Mouse (Mus musculus) intestine, embryonic 16.5 days (tissue): ENCODE measurements at regions not wholly inside any gene's neighbourhood (a gene's known extent, or its start where the extent isn't known, plus 50 kb on each side); places are given as distances from the start of the nearest gene placed in this dataset.

Experiments used
- ATAC-seq: fragments of 200-750 bp; cut with Nextera tagmentation; 2 replicates; pipeline ENCODE4 v1.8.0; 2017; ENCODE audit warnings: moderate TSS enrichment, moderate library complexity
- H3K27ac ChIP-seq: fragments of 300-500 bp; sonication (generic); 2 replicates; pipeline ENCODE4 v1.5.1; 2014; ENCODE audit warnings: mild to moderate bottlenecking, low read length
- H3K27me3 ChIP-seq: fragments of 300-500 bp; sonication (generic); replicated peaks from 2 replicates; pipeline ENCODE4 v1.6.1; 2014; ENCODE audit warnings: low read length, control low read depth, mixed read lengths; ENCODE audit not compliant: control insufficient read depth, insufficient read depth
- H3K36me3 ChIP-seq: fragments of 300-500 bp; sonication (generic); 2 replicates; pipeline ENCODE4 v1.6.1; 2014; ENCODE audit warnings: low read length, control low read depth; ENCODE audit not compliant: control insufficient read depth, insufficient read depth
- H3K4me1 ChIP-seq: fragments of 300-500 bp; sonication (generic); 2 replicates; pipeline ENCODE4 v1.6.1; 2014; ENCODE audit warnings: low read length, control low read depth, mixed read lengths; ENCODE audit not compliant: control insufficient read depth, insufficient read depth
- H3K4me2 ChIP-seq: fragments of 300-500 bp; sonication (generic); 2 replicates; pipeline ENCODE4 v1.6.1; 2014; ENCODE audit warnings: low read depth, low read length, control low read depth
- H3K4me3 ChIP-seq: fragments of 300-500 bp; sonication (generic); 2 replicates; pipeline ENCODE4 v1.5.1; 2014; ENCODE audit warnings: mild to moderate bottlenecking, low read length
- H3K9ac ChIP-seq: fragments of 300-500 bp; sonication (generic); 2 replicates; pipeline ENCODE4 v1.6.1; 2014; ENCODE audit warnings: low read depth, low read length
- H3K9me3 ChIP-seq: fragments of 300-500 bp; sonication (generic); 2 replicates; pipeline ENCODE4 v1.6.1; 2016; ENCODE audit warnings: low read length, control low read depth; ENCODE audit not compliant: control insufficient read depth
- WGBS: fragments of 180-500 bp; shearing (Covaris S2); extraction: QIAGEN DNeasy Blood & Tissue Kit; methylation state at CpG from one replicate; pipeline ENCODE4 v1.1.7; 2014; 5-methylcytosine and 5-hydroxymethylcytosine counted together

- no peak for ATAC-seq
- no peak overlapping the region for H3K9ac ChIP-seq
Observed at GRCm38 (mm10) chr2:106561571-106562090, 131.4 kb upstream of the Mpped2 start.

DNA sequence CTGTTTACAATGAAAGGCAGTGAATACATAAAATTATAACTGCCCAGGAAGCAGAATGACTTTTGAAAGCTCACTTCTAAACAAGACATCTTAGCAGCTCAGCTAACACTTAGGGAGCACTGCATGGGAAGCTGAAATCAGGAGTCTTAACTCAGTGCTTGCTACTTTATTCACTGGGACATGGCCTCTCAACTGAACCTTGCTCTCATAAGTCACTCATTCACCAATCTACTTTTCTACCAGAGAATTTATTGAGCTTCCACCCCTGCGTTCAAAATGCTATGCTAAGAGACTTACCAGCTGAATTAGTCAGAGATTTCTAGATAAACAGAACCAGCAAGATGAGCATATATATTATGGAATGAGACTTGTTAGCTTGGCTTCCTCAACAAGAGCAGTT, 122.8 kb upstream of the Mpped2 start:
- peak; percentile 77 for ATAC-seq
- no peak overlapping the region for H3K9ac ChIP-seq
- no peak overlapping the region for H3K4me2 ChIP-seq
- no peaks in the 10 kb centered on the region for H3K9me3 ChIP-seq
- H3K4me1 ChIP-seq = no peaks in the 10 kb centered on the region
- 49% methylated on average over 1 of the region's 1 CpGs for WGBS
- H3K36me3 ChIP-seq = no peaks in the 10 kb centered on the region
- no peak overlapping the region for H3K4me3 ChIP-seq
- no peaks in the 10 kb centered on the region for H3K27me3 ChIP-seq
- no peak overlapping the region for H3K27ac ChIP-seq

More at GRCm38 (mm10) chr2:106561571-106562090, 131.4 kb upstream of the Mpped2 start:
- H3K9me3 ChIP-seq = no peaks in the 10 kb centered on the region
- no peaks in the 10 kb centered on the region for H3K36me3 ChIP-seq
- 62% methylated on average over 3 of the region's 3 CpGs for WGBS
- no peaks in the 10 kb centered on the region for H3K4me1 ChIP-seq
- no peaks in the 10 kb centered on the region for H3K27me3 ChIP-seq
- H3K27ac ChIP-seq = no peak overlapping the region
- no peak overlapping the region for H3K4me3 ChIP-seq
- H3K4me2 ChIP-seq = no peak overlapping the region

DNA sequence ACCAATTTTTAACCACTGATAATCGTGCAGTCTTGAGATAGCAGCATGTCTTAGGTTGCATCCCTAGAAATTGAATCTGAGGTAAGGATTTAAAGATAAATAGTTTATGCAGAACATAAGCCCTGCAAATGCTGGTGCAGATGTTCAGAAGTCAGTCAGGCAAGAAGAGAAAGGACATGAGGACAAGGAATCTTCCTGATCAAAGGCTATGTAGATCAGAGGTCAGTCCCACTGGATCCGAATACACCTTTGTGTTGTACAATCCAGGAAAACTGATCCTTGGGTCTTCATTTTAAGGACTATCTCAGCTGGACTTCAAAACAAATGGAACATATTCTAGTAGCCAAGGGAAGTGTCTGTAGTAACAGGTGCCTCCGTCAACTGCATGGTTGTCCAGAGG, 121.7 kb upstream of the Mpped2 start:
- no peak overlapping the region for H3K9ac ChIP-seq
- H3K4me1 ChIP-seq = no peaks in the 10 kb centered on the region
- no peak overlapping the region for H3K4me2 ChIP-seq
- 93% methylated on average over 3 of the region's 3 CpGs for WGBS
- no peak for ATAC-seq
- H3K9me3 ChIP-seq = no peaks in the 10 kb centered on the region
- no peak overlapping the region for H3K4me3 ChIP-seq
- H3K27me3 ChIP-seq = no peaks in the 10 kb centered on the region
- no peak overlapping the region for H3K27ac ChIP-seq
- no peaks in the 10 kb centered on the region for H3K36me3 ChIP-seq

- Histone ChIP-seq H3K9me3 (no peaks in the 10 kb centered on the region), H3K4me2 (no peak overlapping the region), H3K27me3 (no peaks in the 10 kb centered on the region), H3K36me3 (no peaks in the 10 kb centered on the region), H3K4me1 (no peaks in the 10 kb centered on the region), H3K27ac (no peak overlapping the region), H3K4me3 (no peak overlapping the region), H3K9ac (no peak overlapping the region)
- WGBS = 52% methylated on average over 2 of the region's 2 CpGs
- no peak for ATAC-seq
Observed at GRCm38 (mm10) chr2:106571913-106572312, 121.2 kb upstream of the Mpped2 start.

DNA sequence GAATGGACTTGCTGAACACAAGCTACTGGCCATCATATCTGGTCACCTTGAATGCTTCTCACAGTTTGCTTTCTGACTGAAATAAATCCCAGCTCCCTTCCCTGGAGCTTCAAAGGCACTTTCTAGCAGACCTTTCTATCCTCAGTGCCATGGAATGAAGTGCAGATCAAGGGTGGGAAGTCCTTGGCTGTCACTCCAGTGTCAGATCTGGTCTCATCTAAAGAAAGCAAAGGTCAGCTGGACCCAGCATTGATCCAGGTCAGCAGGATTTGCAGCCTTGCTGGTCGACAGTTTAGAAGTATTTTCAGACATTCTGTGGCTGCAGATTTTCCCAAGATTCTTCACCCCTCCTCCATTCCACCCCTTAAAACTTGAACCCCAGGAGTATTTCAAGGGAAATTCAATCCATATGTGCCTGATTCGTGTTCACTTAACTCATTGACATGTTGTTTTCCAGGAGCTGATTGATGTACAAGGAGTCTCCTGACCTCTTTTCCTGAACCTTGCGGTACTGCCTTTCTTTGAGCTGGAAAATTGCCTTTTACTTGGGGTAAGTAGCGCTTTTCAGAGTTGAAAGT, 116.2 kb upstream of the Mpped2 start:
- 60% methylated on average over 4 of the region's 4 CpGs for WGBS

DNA sequence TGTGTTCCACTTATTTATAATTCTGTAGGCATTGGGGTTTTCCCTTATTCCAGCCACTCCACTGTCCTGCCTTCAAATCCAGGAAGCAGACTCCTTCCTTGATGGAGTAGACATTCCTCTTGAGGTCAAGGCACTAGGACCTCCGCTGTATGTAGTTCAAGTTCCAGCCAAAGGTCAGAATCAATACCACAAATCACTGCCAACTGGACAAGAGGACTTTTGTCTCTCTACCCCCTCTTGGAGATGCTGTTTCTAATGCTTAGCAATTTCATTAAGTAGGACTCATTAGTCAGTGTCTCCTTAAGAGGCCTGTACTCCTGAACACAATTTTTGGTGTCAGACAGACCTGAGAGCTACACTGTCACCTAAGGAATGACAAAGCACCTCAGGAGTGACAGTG, 115.0 kb upstream of the Mpped2 start:
- Histone ChIP-seq H3K27ac (no peak overlapping the region), H3K9ac (no peak overlapping the region), H3K27me3 (no peaks in the 10 kb centered on the region), H3K4me1 (no peaks in the 10 kb centered on the region), H3K4me3 (no peak overlapping the region), H3K4me2 (no peak overlapping the region), H3K36me3 (no peaks in the 10 kb centered on the region), H3K9me3 (no peaks in the 10 kb centered on the region)
- no peak for ATAC-seq
- WGBS = 71% methylated on average over 1 of the region's 1 CpGs

More for the DNA sequence above, 116.2 kb upstream of the Mpped2 start:
- ATAC-seq = no peak
- no peak overlapping the region for H3K27ac ChIP-seq
- H3K9ac ChIP-seq = no peak overlapping the region
- no peak overlapping the region for H3K4me3 ChIP-seq
- no peak overlapping the region for H3K4me2 ChIP-seq
- H3K4me1 ChIP-seq = no peaks in the 10 kb centered on the region
- no peaks in the 10 kb centered on the region for H3K27me3 ChIP-seq
- no peaks in the 10 kb centered on the region for H3K36me3 ChIP-seq
- H3K9me3 ChIP-seq = no peaks in the 10 kb centered on the region

GRCm38 (mm10) chr2:106580663-106581062, 112.4 kb upstream of the Mpped2 start:
- no peak overlapping the region for H3K4me2 ChIP-seq
- no peaks in the 10 kb centered on the region for H3K36me3 ChIP-seq
- no peaks in the 10 kb centered on the region for H3K9me3 ChIP-seq
- ATAC-seq = no peak
- WGBS = 45% methylated on average over 5 of the region's 5 CpGs
- H3K4me1 ChIP-seq = no peaks in the 10 kb centered on the region
- H3K27ac ChIP-seq = no peak overlapping the region
- H3K9ac ChIP-seq = no peak overlapping the region
- no peak overlapping the region for H3K4me3 ChIP-seq
- no peaks in the 10 kb centered on the region for H3K27me3 ChIP-seq

GRCm38 (mm10) chr2:106621251-106621650, 71.8 kb upstream of the Mpped2 start:
- H3K4me2 ChIP-seq = no peak overlapping the region
- no peak overlapping the region for H3K9ac ChIP-seq
- no peak for ATAC-seq
- no peaks in the 10 kb centered on the region for H3K9me3 ChIP-seq
- no peaks in the 10 kb centered on the region for H3K4me1 ChIP-seq
- H3K27me3 ChIP-seq = no peaks in the 10 kb centered on the region
- WGBS = 83% methylated on average over 3 of the region's 3 CpGs
- no peak overlapping the region for H3K27ac ChIP-seq
- H3K4me3 ChIP-seq = no peak overlapping the region
- H3K36me3 ChIP-seq = no peaks in the 10 kb centered on the region

DNA sequence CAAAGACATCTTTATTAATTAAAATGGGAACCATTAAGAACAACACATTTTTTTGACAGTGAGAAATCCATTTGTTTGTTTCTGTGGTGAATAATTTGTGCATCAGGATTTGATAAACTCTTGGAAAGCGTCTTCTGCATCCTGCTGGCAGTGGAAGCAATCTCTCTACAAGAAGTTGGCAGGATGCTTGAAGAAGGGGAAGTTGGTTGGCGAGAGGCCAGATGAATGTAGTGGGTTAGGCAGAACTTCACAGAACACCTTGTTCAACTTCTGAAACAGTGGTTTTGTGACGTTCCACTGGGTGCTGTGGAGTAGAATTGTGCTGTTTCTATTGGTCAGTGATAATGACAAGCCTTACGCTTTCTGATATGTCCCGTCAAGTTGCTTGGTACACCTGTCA, 70.7 kb upstream of the Mpped2 start:
- no peak for ATAC-seq
- WGBS = 78% methylated on average over 5 of the region's 5 CpGs
- no peak overlapping the region for H3K4me2 ChIP-seq

DNA sequence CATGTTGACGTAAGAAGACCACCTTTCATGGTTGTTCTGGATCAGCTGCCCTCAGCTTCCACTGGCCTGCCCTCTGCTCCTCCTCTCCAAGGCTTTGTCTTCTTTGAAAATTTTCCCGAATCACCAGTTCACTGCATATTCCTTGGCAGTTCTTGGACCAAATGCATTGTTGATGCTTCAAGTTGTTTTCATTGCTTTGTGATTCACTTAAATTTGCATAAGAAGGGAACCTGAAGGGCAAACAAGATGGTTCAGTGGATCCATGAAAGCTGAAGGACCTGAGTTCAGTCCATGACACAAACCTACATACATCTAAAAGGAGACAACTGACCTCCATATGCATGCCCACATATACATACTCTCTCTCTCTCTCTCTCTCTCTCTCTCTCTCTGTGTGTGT, 69.4 kb upstream of the Mpped2 start:
- Histone ChIP-seq H3K27me3 (no peaks in the 10 kb centered on the region), H3K4me1 (no peaks in the 10 kb centered on the region), H3K9me3 (no peaks in the 10 kb centered on the region), H3K4me3 (no peak overlapping the region), H3K27ac (no peak overlapping the region), H3K4me2 (no peak overlapping the region), H3K36me3 (no peaks in the 10 kb centered on the region), H3K9ac (no peak overlapping the region)
- ATAC-seq = no peak
- WGBS = 83% methylated on average over 2 of the region's 2 CpGs

More for the DNA sequence above, 70.7 kb upstream of the Mpped2 start:
- no peak overlapping the region for H3K9ac ChIP-seq
- no peaks in the 10 kb centered on the region for H3K9me3 ChIP-seq
- no peaks in the 10 kb centered on the region for H3K27me3 ChIP-seq
- no peak overlapping the region for H3K27ac ChIP-seq
- H3K4me1 ChIP-seq = no peaks in the 10 kb centered on the region
- no peak overlapping the region for H3K4me3 ChIP-seq
- H3K36me3 ChIP-seq = no peaks in the 10 kb centered on the region
